Mouse (Mus musculus) embryonic facial prominence, embryonic 12.5 days (tissue): ENCODE results near the gene Elf4. TPM values are rescaled to one million over a fixed set of nuclear protein-coding genes. Genes with fewer than 3 reads are reported as not detected.
A peak's percentile ranks its signal among the peaks of the same experiment; 100 is the strongest.

ENCODE experiments used
- ATAC-seq: fragments of 200-750 bp; cut with Nextera tagmentation; 2 replicates; pipeline ENCODE4 v1.8.0; 2017; ENCODE audit not compliant: insufficient number of reproducible peaks, insufficient read depth, low FRiP score, low TSS enrichment
- H3K27ac ChIP-seq: fragments of 300-500 bp; sonication (generic); 2 replicates; pipeline ENCODE4 v1.5.1; 2016; ENCODE audit warnings: mild to moderate bottlenecking
- H3K27me3 ChIP-seq: fragments of 300-500 bp; sonication (generic); 2 replicates; pipeline ENCODE4 v1.6.1; 2016; ENCODE audit warnings: mild to moderate bottlenecking, moderate library complexity
- H3K36me3 ChIP-seq: fragments of 300-500 bp; sonication (generic); 2 replicates; pipeline ENCODE4 v1.6.1; 2016; ENCODE audit warnings: mild to moderate bottlenecking
- H3K4me1 ChIP-seq: fragments of 300-500 bp; sonication (generic); 2 replicates; pipeline ENCODE4 v1.6.1; 2016
- H3K4me2 ChIP-seq: fragments of 300-500 bp; sonication (generic); replicated peaks from 2 replicates; pipeline ENCODE4 v1.6.1; 2016; ENCODE audit warnings: mild to moderate bottlenecking, moderate library complexity
- H3K4me3 ChIP-seq: fragments of 300-500 bp; sonication (generic); 2 replicates; pipeline ENCODE4 v1.5.1; 2016; ENCODE audit warnings: mild to moderate bottlenecking
- H3K9ac ChIP-seq: fragments of 300-500 bp; sonication (generic); 2 replicates; pipeline ENCODE4 v1.6.1; 2016; ENCODE audit warnings: mild to moderate bottlenecking, moderate library complexity
- H3K9me3 ChIP-seq: fragments of 300-500 bp; sonication (generic); 2 replicates; pipeline ENCODE4 v1.6.1; 2016; ENCODE audit warnings: mild to moderate bottlenecking, moderate library complexity
- WGBS: fragments of 180-500 bp; shearing (Covaris S2); methylation state at CpG from one replicate; pipeline ENCODE4 v1.1.7; 2016; 5-methylcytosine and 5-hydroxymethylcytosine counted together
- polyA plus RNA-seq: library from polyadenylated mRNA; unstranded; fragments of >200 nt; fragmentation: Nextera tagmentation; extraction: Ambion mirVana; gene quantifications from 2 replicates; pipeline ENCODE4 v1.2.1, GENCODE M21; 2016

The Elf4 gene
- polyA plus RNA-seq, result 3.2 and 4.0 TPM in 2 replicates

DNA sequence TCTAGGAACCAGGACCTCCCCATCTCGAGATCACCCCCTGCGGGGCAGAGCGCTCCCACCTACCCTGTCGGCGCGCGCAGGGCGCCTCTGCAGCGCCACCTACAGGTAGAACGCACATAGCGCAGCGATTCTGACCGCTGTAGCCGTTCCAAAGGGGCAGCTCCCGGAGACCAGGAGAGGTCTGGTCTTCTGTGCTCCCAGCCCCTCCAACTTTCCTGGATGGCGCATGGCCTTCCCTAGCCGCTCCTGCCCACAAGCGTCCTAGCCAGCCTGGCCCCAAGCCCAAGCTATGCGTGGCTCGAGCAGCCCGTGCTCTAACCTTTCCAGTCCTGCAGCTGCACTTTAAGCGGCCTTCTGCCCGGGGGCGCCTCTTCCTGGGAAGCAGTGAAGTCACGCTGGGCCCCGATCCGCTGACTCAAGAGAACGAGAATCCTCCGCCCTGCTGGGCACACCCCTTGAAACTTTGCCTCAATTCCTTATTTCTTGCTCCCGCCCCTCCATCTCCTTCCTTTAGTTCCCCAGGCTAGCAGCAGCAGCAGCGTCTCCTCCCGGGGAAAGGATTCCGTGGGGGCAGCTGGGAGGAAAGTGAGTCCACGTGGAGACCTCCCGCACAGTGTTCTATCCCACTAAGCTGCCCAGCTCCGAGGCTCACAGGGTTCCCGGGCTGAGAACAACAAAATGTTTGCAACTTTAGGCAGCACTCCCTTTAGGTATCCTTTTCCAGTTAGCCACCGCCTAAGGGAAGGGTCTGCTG is at the start of gene Elf4:
Gene Elf4 (minus strand): TSS at position 379 of the 754 bp plus-strand sequence.
- Histone ChIP-seq H3K36me3 (no peaks in the 10 kb centered on the region), H3K27ac (no peak within 1 kb of the TSS), H3K4me3 (peak within 1 kb of the TSS; percentile 32), H3K9ac (peak within 1 kb of the TSS; percentile 53), H3K9me3 (no peaks in the 10 kb centered on the region), H3K4me1 (no peaks in the 10 kb centered on the region), H3K27me3 (no peaks in the 10 kb centered on the region), H3K4me2 (peak within 1 kb of the TSS; percentile 56)
- ATAC-seq, result peak; percentile 86
- WGBS, result 17% methylated on average over 38 of the region's 38 CpGs

DNA sequence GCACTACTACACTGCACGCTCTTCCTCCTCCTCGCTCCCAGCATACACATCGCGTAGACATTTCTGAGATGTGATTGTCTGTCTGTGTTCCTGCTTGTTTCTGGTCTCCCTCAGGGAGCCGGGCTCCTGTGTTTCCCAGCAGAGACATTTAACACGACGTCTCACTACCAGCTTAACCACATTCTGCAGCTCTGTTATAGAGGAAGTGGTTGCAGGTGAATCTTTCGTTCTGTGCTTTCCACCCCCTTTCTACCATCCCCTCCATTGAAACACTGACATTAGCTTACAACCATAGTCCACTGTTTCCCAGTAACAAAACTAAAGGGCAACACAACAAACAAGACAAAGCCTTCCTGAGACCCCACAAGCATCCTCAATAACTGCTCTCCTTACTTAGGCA is 30.8 kb upstream of the Elf4 start:
- Histone ChIP-seq H3K27ac (no peak overlapping the region), H3K27me3 (no peaks in the 10 kb centered on the region), H3K9me3 (no peaks in the 10 kb centered on the region), H3K9ac (no peak overlapping the region), H3K4me3 (no peak overlapping the region), H3K36me3 (peaks cover 17% of the 10 kb centered on the region; the same call in 1 of the 2 replicates), H3K4me2 (no peak overlapping the region), H3K4me1 (no peaks in the 10 kb centered on the region)
- ATAC-seq, result no peak
- WGBS, result 89% methylated on average over 8 of the region's 8 CpGs

- Histone ChIP-seq H3K9ac (no peak overlapping the region), H3K4me3 (no peak overlapping the region), H3K36me3 (no peaks in the 10 kb centered on the region; the same call in 1 of the 2 replicates), H3K27me3 (no peaks in the 10 kb centered on the region), H3K4me1 (no peaks in the 10 kb centered on the region), H3K9me3 (no peaks in the 10 kb centered on the region), H3K4me2 (no peak overlapping the region), H3K27ac (no peak overlapping the region)
- ATAC-seq, result no peak
- 94% methylated on average over 7 of the region's 7 CpGs for whole genome bisulfite sequencing
These were observed 18.8 kb upstream of the Elf4 start for GRCm38 (mm10) chrX:48481687-48482086.

DNA sequence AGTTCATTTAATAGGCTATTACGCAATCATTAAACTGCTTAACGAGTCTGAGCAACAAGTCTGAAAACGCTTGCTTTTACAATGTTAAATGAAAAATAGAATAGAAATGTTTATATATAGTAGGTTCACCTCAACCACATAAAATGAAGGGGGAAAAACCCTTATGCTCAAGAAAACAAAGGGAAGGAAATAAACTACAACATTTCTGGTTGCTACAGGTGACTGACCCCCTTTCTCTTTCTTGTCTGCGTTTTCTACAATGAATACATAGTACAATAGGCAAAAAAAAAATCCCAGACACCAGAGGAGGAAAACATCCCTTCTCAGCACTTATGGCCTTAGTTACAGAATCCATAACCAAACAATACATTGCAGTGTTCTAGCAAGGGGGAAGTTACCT is 18.2 kb upstream of the Elf4 start:
- Histone ChIP-seq H3K4me3 (no peak overlapping the region), H3K4me2 (no peak overlapping the region), H3K4me1 (no peaks in the 10 kb centered on the region), H3K27ac (no peak overlapping the region), H3K9ac (no peak overlapping the region), H3K27me3 (no peaks in the 10 kb centered on the region), H3K36me3 (no peaks in the 10 kb centered on the region; the same call in 1 of the 2 replicates), H3K9me3 (no peaks in the 10 kb centered on the region)
- ATAC-seq, result no peak
- 87% methylated on average over 4 of the region's 4 CpGs for WGBS

DNA sequence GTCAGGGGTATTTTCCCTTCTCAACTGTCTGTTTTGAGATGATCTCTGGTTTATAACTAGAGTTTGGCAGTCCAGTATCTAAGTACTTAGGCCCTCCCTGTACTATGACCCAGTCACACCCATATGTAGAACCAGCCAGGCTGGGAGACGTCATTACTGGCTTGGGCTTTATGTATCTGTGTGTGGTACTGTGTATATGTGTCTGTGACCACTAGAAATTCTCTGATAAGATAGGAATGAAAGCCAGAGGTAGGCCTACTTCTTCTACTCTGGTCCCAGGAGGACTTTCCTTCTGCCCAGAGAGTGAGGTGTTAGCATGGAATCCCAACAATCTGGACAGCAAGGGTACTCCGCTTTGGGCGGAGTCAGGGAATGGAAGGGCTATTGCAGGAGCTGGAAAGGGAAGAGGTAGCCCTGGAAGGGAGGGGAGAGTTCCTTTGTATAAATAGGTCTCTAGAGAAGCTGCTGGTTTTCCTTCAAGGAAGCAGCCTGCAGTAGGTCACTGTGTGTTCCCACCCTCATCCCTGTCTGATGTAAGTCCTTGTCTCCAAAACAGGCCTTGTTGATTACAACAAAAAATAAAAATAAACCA is 4.5 kb upstream of the Elf4 start:
- no peak for ATAC-seq
- no peaks in the 10 kb centered on the region for H3K9me3 ChIP-seq
- WGBS, result 95% methylated on average over 3 of the region's 3 CpGs

DNA sequence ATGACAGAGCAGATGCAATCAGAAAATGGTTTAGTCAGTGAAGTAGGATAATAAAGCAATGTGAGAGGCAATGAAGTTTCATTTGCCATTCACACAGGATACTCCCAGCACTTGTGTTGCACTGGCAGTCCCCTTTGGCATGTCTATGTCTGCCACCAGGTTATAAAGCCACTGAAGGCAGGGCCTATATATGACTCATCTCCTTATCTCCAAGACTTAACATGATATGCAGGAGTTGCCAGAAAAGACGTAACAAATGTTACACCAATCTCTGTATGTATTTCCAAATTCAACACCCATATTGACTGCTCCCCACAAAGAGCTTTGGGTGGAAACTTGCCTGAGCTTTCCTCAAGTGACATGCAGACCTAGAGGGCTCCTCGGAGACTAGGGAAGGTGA is 3.2 kb upstream of the Elf4 start:
- Histone ChIP-seq H3K9ac (no peak overlapping the region), H3K4me3 (no peak overlapping the region), H3K4me2 (no peak overlapping the region), H3K4me1 (no peaks in the 10 kb centered on the region), H3K9me3 (no peaks in the 10 kb centered on the region), H3K27me3 (no peaks in the 10 kb centered on the region), H3K36me3 (no peaks in the 10 kb centered on the region), H3K27ac (no peak overlapping the region)
- ATAC-seq, result no peak
- WGBS, result 91% methylated on average over 2 of the region's 2 CpGs

More for the DNA sequence above, 4.5 kb upstream of the Elf4 start:
- Histone ChIP-seq H3K27ac (no peak overlapping the region), H3K36me3 (no peaks in the 10 kb centered on the region), H3K27me3 (no peaks in the 10 kb centered on the region), H3K4me1 (no peaks in the 10 kb centered on the region), H3K9ac (no peak overlapping the region), H3K4me2 (no peak overlapping the region), H3K4me3 (no peak overlapping the region)

DNA sequence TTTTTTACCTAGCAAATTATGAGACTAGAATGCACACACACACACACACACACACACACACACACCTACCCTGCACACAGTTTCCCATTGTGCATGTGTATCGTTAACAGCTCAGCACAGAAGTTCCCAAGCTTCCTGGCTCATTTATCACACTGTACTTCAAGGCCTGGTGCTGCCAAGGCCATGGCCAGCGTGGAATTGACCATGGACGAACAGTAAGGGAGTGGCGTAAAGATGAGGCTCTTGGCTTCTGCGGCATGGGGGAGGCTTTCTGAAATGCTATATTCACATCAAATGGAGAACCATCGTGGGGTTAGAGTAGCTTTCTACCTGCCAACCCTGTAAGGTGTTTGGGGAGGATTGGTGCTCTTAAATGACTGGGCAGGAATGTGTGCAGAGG is 1.5 kb upstream of the Elf4 start:
- Histone ChIP-seq H3K4me3 (no peak overlapping the region), H3K9ac (no peak overlapping the region), H3K9me3 (no peaks in the 10 kb centered on the region), H3K27ac (no peak overlapping the region), H3K36me3 (no peaks in the 10 kb centered on the region), H3K4me2 (no peak overlapping the region), H3K4me1 (no peaks in the 10 kb centered on the region), H3K27me3 (no peaks in the 10 kb centered on the region)
- 92% methylated on average over 6 of the region's 6 CpGs for WGBS
- ATAC-seq, result no peak

- no peaks in the 10 kb centered on the region for H3K4me1 ChIP-seq
- H3K9ac ChIP-seq, result no peak overlapping the region
- 82% methylated on average over 4 of the region's 4 CpGs for WGBS
These were observed 704 bp upstream of the Elf4 start for GRCm38 (mm10) chrX:48463636-48464035.

DNA sequence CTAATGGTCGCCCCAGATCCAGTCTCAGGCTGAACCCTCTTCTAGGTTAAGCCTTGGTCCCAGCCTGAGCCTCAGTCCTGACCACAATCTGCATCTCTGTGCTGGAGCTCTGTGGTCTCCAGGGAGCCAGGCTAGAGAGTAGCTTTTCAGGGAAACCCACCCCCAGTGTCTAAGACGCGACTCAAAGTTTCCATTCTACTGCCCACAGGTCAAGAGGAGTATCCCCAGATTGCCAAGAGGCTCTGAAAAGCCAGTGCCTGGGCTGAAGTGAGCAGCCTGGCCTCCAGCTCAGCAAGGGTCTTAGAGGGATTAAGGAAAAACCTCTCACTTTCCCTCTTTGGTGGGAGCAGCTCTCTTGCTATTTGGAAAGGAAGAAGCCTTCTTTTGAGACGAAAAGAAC is 635 bp downstream of the Elf4 start:
- Histone ChIP-seq H3K36me3 (no peaks in the 10 kb centered on the region), H3K9me3 (no peaks in the 10 kb centered on the region), H3K4me2 (peak overlapping the region; percentile 56), H3K27ac (no peak overlapping the region), H3K27me3 (no peaks in the 10 kb centered on the region), H3K4me1 (no peaks in the 10 kb centered on the region), H3K4me3 (peak overlapping the region; percentile 32), H3K9ac (no peak overlapping the region)
- no peak for ATAC-seq
- WGBS, result 26% methylated on average over 4 of the region's 4 CpGs

More at GRCm38 (mm10) chrX:48463636-48464035, 704 bp upstream of the Elf4 start:
- no peak overlapping the region for H3K4me3 ChIP-seq
- no peaks in the 10 kb centered on the region for H3K36me3 ChIP-seq
- H3K9me3 ChIP-seq, result no peaks in the 10 kb centered on the region
- no peak overlapping the region for H3K27ac ChIP-seq
- ATAC-seq, result no peak
- H3K27me3 ChIP-seq, result no peaks in the 10 kb centered on the region
- H3K4me2 ChIP-seq, result no peak overlapping the region

GRCm38 (mm10) chrX:48461006-48461405 is 1.9 kb downstream of the Elf4 start:
- no peaks in the 10 kb centered on the region for H3K27me3 ChIP-seq
- H3K4me1 ChIP-seq, result no peaks in the 10 kb centered on the region
- no peaks in the 10 kb centered on the region for H3K36me3 ChIP-seq
- WGBS, result 69% methylated on average over 4 of the region's 4 CpGs
- no peak overlapping the region for H3K27ac ChIP-seq
- no peak overlapping the region for H3K4me3 ChIP-seq
- no peak overlapping the region for H3K4me2 ChIP-seq
- H3K9me3 ChIP-seq, result no peaks in the 10 kb centered on the region
- ATAC-seq, result no peak
- H3K9ac ChIP-seq, result no peak overlapping the region

GRCm38 (mm10) chrX:48460496-48460895 is 2.4 kb downstream of the Elf4 start:
- WGBS, result 85% methylated on average over 7 of the region's 7 CpGs
- H3K4me3 ChIP-seq, result no peak overlapping the region
- no peaks in the 10 kb centered on the region for H3K4me1 ChIP-seq
- H3K9ac ChIP-seq, result no peak overlapping the region
- no peak overlapping the region for H3K27ac ChIP-seq
- ATAC-seq, result no peak
- H3K4me2 ChIP-seq, result no peak overlapping the region
- H3K36me3 ChIP-seq, result no peaks in the 10 kb centered on the region
- no peaks in the 10 kb centered on the region for H3K27me3 ChIP-seq
- no peaks in the 10 kb centered on the region for H3K9me3 ChIP-seq

DNA sequence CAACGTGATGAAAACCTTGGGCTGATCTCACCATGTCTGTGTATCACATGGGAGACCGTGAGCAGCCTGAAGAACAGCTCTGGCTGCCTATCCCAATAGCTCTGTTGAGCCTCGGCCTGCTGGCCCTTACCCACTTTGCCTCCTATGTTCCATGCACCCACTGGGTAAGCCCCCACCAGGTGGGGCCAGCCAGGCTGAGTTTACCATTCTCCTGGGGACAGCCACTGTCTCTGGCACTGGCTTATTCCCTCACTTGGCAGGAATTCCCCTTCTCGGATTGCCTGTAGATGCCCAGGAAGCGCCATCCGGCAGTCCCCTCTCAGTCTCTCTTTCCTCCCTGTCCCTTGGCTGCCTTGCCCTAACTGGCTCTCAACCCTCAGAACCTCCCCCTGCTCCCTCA is 6.0 kb downstream of the Elf4 start:
- H3K4me3 ChIP-seq, result no peak overlapping the region
- H3K27me3 ChIP-seq, result peaks cover 14% of the 10 kb centered on the region
- ATAC-seq, result no peak
- no peak overlapping the region for H3K27ac ChIP-seq
- WGBS, result 62% methylated on average over 6 of the region's 6 CpGs
- H3K4me1 ChIP-seq, result no peaks in the 10 kb centered on the region
- no peak overlapping the region for H3K9ac ChIP-seq
- H3K9me3 ChIP-seq, result no peaks in the 10 kb centered on the region
- no peaks in the 10 kb centered on the region for H3K36me3 ChIP-seq
- H3K4me2 ChIP-seq, result no peak overlapping the region
